ENCODE assay signal across 7 mouse cellular contexts in genomic region chr4:136637563-136638229, GRCm38 (mm10). TPM values are rescaled to one million over a fixed set of nuclear protein-coding genes. Genes with fewer than 3 reads are reported as not detected.
A peak's percentile ranks its signal among the peaks of the same experiment; 100 is the strongest.
DNase-seq lines count a peak whose midpoint lies in the region; ATAC-seq lines count a peak whose summit lies in the region.

No protein-coding gene starts in this region.

- 2% methylated on average over 67 of the region's 76 CpGs for WGBS in lung, embryonic 16.5 days
- WGBS in midbrain, embryonic 11.5 days: 2% methylated on average over 76 of the region's 76 CpGs

- peaks cover 31% of the 10 kb centered on the region for H3K27me3 ChIP-seq in lung, embryonic 16.5 days (ENCODE audit: control insufficient read depth, insufficient read depth, low read depth, low read length)
- H3K27me3 ChIP-seq in midbrain, embryonic 11.5 days (ENCODE audit: control insufficient read depth, insufficient read depth, low read length): peaks cover 19% of the 10 kb centered on the region

- DNase-seq in lung, postnatal 14 days: no peak
- DNase-seq in cerebellum, postnatal 25 days: peak; percentile 66 to 80
- peak; percentile 53 to 77 for DNase-seq in frontal cortex, adult 2 months (ENCODE audit: extremely low spot score in 1 of 2, low spot score in 1 of 2)
- DNase-seq in layer of hippocampus, postnatal 14 days (ENCODE audit: low spot score in 2 of 2): peak; percentile 73 to 76
- DNase-seq in midbrain, embryonic 11.5 days (ENCODE audit: low spot score, missing footprints): peak; percentile 96
- DNase-seq in telencephalon, adult 2 months (ENCODE audit: low read depth, low spot score): peak; percentile 59

- no peaks in the 10 kb centered on the region for H3K9me3 ChIP-seq in lung, embryonic 16.5 days (ENCODE audit: control insufficient read depth, low read length)
- H3K9me3 ChIP-seq in midbrain, embryonic 11.5 days (ENCODE audit: control insufficient read depth, low read length): no peaks in the 10 kb centered on the region

- H3K27ac ChIP-seq in lung, embryonic 16.5 days (ENCODE audit: low read length): no peak overlapping the region
- H3K27ac ChIP-seq in midbrain, embryonic 11.5 days (ENCODE audit: low read depth, low read length): no peak overlapping the region

- peak; percentile 39; the same call in 1 of the 2 replicates for ATAC-seq in lung, embryonic 16.5 days (ENCODE audit: low read depth)
- peak; percentile 60; the same call in 1 of the 2 replicates for ATAC-seq in midbrain, embryonic 11.5 days (ENCODE audit: low FRiP score)

- peak overlapping the region; percentile 56 for H3K4me3 ChIP-seq in lung, embryonic 16.5 days (ENCODE audit: low read length)
- peak overlapping the region; percentile 41 for H3K4me3 ChIP-seq in midbrain, embryonic 11.5 days (ENCODE audit: low read depth, low read length)

- peak overlapping the region; percentile 21; the same call in 1 of the 2 replicates for H3K9ac ChIP-seq in lung, embryonic 16.5 days (ENCODE audit: low read length)
- peak overlapping the region; percentile 59 for H3K9ac ChIP-seq in midbrain, embryonic 11.5 days (ENCODE audit: low read length)

- peak overlapping the region; percentile 97 for H3K4me2 ChIP-seq in lung, embryonic 16.5 days (ENCODE audit: low read depth, low read length)
- peak overlapping the region; percentile 81 for H3K4me2 ChIP-seq in midbrain, embryonic 11.5 days

- H3K36me3 ChIP-seq in lung, embryonic 16.5 days (ENCODE audit: control insufficient read depth, insufficient read depth, low read length): no peaks in the 10 kb centered on the region
- H3K36me3 ChIP-seq in midbrain, embryonic 11.5 days (ENCODE audit: control insufficient read depth, insufficient read depth, low read length): no peaks in the 10 kb centered on the region

- peaks cover 9% of the 10 kb centered on the region for H3K4me1 ChIP-seq in lung, embryonic 16.5 days (replicated peaks; ENCODE audit: control insufficient read depth, insufficient read depth, low read length)
- H3K4me1 ChIP-seq in midbrain, embryonic 11.5 days (ENCODE audit: control insufficient read depth, insufficient read depth, low read length): peaks cover 16% of the 10 kb centered on the region

RNA-seq across cellular contexts. Expression of gene Lactbl1, which starts 15.3 kb away (rescaled TPM):
- polyA plus RNA-seq in lung, embryonic 16.5 days (2015; fragmentation: Nextera tagmentation; extraction: Ambion mirVana): not detected in 2 replicates
- polyA plus RNA-seq in frontal cortex, adult 2 months (2012; rRNA removed): 0.08 and 0.12 TPM in 2 replicates
- total RNA-seq in layer of hippocampus, postnatal 14 days (2021): under 1 TPM; 0.18 to 0.24 TPM
- 0.06 TPM in 1 of 2 replicates, not detected in the other for polyA plus RNA-seq in midbrain, embryonic 11.5 days (2014; fragmentation: Nextera tagmentation; extraction: Ambion mirVana)

RNA-seq across cellular contexts. Expression of gene Tex46, which starts 27.5 kb away (rescaled TPM):
- not detected in 2 replicates for polyA plus RNA-seq in lung, embryonic 16.5 days (2015; fragmentation: Nextera tagmentation; extraction: Ambion mirVana)
- not detected in 2 replicates for polyA plus RNA-seq in frontal cortex, adult 2 months (2012; rRNA removed)
- total RNA-seq in layer of hippocampus, postnatal 14 days (2021): not detected
- polyA plus RNA-seq in midbrain, embryonic 11.5 days (2014; fragmentation: Nextera tagmentation; extraction: Ambion mirVana): not detected in 2 replicates

RNA-seq across cellular contexts. Expression of gene Kdm1a, which starts 35.2 kb away (rescaled TPM):
- 20.0 and 24.9 TPM in 2 replicates for polyA plus RNA-seq in lung, embryonic 16.5 days (2015; fragmentation: Nextera tagmentation; extraction: Ambion mirVana)
- 69.2 and 76.0 TPM in 2 replicates for polyA plus RNA-seq in frontal cortex, adult 2 months (2012; rRNA removed)
- total RNA-seq in layer of hippocampus, postnatal 14 days (2021): 100 to 1,000 TPM; 109 to 114 TPM
- 89.6 and 92.3 TPM in 2 replicates for polyA plus RNA-seq in midbrain, embryonic 11.5 days (2014; fragmentation: Nextera tagmentation; extraction: Ambion mirVana)
